In the genomic region with DNA sequence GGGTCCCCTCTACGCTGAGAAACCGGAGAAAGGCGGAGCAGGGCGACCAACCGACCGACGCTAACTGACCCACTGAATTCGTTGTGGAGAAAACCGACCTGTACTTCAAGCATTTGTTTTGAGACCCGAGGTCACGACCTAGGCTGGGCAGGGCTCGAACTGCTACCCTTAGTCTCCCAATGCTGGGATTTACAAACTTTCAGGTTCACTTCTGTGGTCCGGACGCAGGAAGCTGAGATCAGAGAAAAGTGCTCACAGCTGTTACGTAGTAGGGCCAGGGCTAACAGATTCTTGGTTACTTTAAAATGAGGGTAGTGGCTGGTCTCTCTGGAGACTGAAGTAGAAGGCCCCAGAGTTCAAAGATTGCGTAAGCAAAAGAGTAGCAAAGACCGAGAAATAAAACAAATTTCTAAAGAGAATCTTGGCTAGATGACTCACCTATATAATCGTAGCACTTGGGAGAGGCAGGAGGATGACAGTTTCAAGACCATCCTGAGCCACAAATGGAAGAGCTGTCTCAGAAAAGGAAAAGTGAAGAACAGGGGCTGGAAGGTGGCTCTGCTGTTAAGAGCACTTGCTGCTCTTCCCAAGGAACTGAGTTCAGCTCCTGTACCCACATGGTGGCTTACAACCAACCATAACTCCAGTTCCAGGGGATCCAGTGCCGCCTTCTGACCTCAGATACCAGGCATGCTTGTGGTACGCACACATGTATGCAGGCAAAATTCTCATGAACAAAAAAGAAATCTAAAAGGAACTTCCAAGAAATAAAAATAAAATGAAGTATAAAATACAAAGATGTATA, we compare ENCODE assay signal across 8 mouse cellular contexts. TPM values are rescaled to one million over a fixed set of nuclear protein-coding genes. Genes with fewer than 3 reads are reported as not detected.
DNase-seq lines count a peak whose midpoint lies in the region; ATAC-seq and TF ChIP-seq lines count a peak whose summit lies in the region.

No protein-coding gene starts in this region.

- H3K9me3 ChIP-seq in embryonic facial prominence, embryonic 11.5 days (replicated peaks; ENCODE audit: control insufficient read depth, low read length), result no peaks in the 10 kb centered on the region
- no peaks in the 10 kb centered on the region for H3K9me3 ChIP-seq in limb, embryonic 10.5 days (replicated peaks)
- no peaks in the 10 kb centered on the region for H3K9me3 ChIP-seq in neural tube, embryonic 14.5 days (ENCODE audit: control insufficient read depth, low read length)

- no peak for DNase-seq in testis, postnatal 10 days (ENCODE audit: low spot score)
- DNase-seq in embryonic facial prominence, embryonic 11.5 days (ENCODE audit: low spot score), result peak; percentile 23
- DNase-seq in limb, embryonic 10.5 days (ENCODE audit: low spot score), result no peak
- no peak for DNase-seq in left cerebral cortex, adult 8-10 months (ENCODE audit: low spot score in 2 of 2)
- DNase-seq in layer of hippocampus, postnatal 36 days, result no peak
- no peak for DNase-seq in spleen, postnatal 4 days (ENCODE audit: low spot score in 2 of 2)

- no peak for TF ChIP-seq POLR2A in testis, adult 2 months (IDR thresholded peaks at IDR 0.05; ENCODE audit: control insufficient read depth, low read depth, low read length)

- peak overlapping the region; percentile 96 for H3K4me3 ChIP-seq in testis, adult 2 months (ENCODE audit: control insufficient read depth, low read depth, low read length)
- H3K4me3 ChIP-seq in embryonic facial prominence, embryonic 11.5 days (ENCODE audit: low read depth, low read length), result peak overlapping the region; percentile 78
- peak overlapping the region; percentile 87 for H3K4me3 ChIP-seq in limb, embryonic 10.5 days
- H3K4me3 ChIP-seq in neural tube, embryonic 14.5 days (ENCODE audit: low read depth, low read length), result peak overlapping the region; percentile 49

- no peaks in the 10 kb centered on the region for H3K4me1 ChIP-seq in testis, adult 2 months (ENCODE audit: control insufficient read depth, insufficient read depth, low read length)
- no peaks in the 10 kb centered on the region for H3K4me1 ChIP-seq in embryonic facial prominence, embryonic 11.5 days (ENCODE audit: control insufficient read depth, insufficient read depth, low read length)
- peaks cover 16% of the 10 kb centered on the region for H3K4me1 ChIP-seq in limb, embryonic 10.5 days
- H3K4me1 ChIP-seq in neural tube, embryonic 14.5 days (ENCODE audit: control insufficient read depth, insufficient read depth, low read length), result peaks cover 5% of the 10 kb centered on the region; the same call in 1 of the 2 replicates

- peak; percentile 2; the same call in 1 of the 2 replicates for ATAC-seq in embryonic facial prominence, embryonic 11.5 days (replicated peaks; ENCODE audit: insufficient number of reproducible peaks, low FRiP score, low TSS enrichment, low read depth)
- no peak for ATAC-seq in neural tube, embryonic 14.5 days (ENCODE audit: low read depth)

- TF ChIP-seq CTCF in testis, adult 2 months (IDR thresholded peaks at IDR 0.05; ENCODE audit: control insufficient read depth, insufficient read depth, insufficient replicate concordance, low read depth, low read length), result no peak

- H3K4me2 ChIP-seq in embryonic facial prominence, embryonic 11.5 days (ENCODE audit: low read depth, low read length), result peak overlapping the region; percentile 92
- H3K4me2 ChIP-seq in neural tube, embryonic 14.5 days (ENCODE audit: low read depth, low read length), result peak overlapping the region; percentile 96

- H3K9ac ChIP-seq in embryonic facial prominence, embryonic 11.5 days (replicated peaks; ENCODE audit: low read length), result peak overlapping the region; percentile 87
- H3K9ac ChIP-seq in neural tube, embryonic 14.5 days (replicated peaks; ENCODE audit: low read depth, low read length), result peak overlapping the region; percentile 9

- no peaks in the 10 kb centered on the region for H3K36me3 ChIP-seq in testis, adult 2 months (ENCODE audit: control insufficient read depth, insufficient read depth, low read length)
- H3K36me3 ChIP-seq in embryonic facial prominence, embryonic 11.5 days (replicated peaks; ENCODE audit: control insufficient read depth, insufficient read depth, low read depth, low read length), result no peaks in the 10 kb centered on the region
- H3K36me3 ChIP-seq in limb, embryonic 10.5 days, result peaks cover 35% of the 10 kb centered on the region
- H3K36me3 ChIP-seq in neural tube, embryonic 14.5 days (ENCODE audit: control insufficient read depth, insufficient read depth, low read length), result no peaks in the 10 kb centered on the region

- peak overlapping the region; percentile 75 for H3K27ac ChIP-seq in testis, adult 2 months (ENCODE audit: control insufficient read depth, insufficient read depth, low read depth, low read length)
- 0 out of 2 replicates have a peak overlapping the region, but pooled peaks have one; percentile 86 for H3K27ac ChIP-seq in embryonic facial prominence, embryonic 11.5 days (replicated peaks; ENCODE audit: low read depth, low read length)
- H3K27ac ChIP-seq in limb, embryonic 10.5 days, result peak overlapping the region; percentile 93
- H3K27ac ChIP-seq in neural tube, embryonic 14.5 days (ENCODE audit: low read depth, low read length), result no peak overlapping the region

- WGBS in embryonic facial prominence, embryonic 11.5 days, result 14% methylated on average over 20 of the region's 20 CpGs
- WGBS in limb, embryonic 10.5 days, result 15% methylated on average over 20 of the region's 20 CpGs
- 16% methylated on average over 20 of the region's 20 CpGs for WGBS in neural tube, embryonic 14.5 days

- no peaks in the 10 kb centered on the region for H3K27me3 ChIP-seq in testis, adult 2 months (ENCODE audit: control insufficient read depth, insufficient read depth, low read length)
- no peaks in the 10 kb centered on the region for H3K27me3 ChIP-seq in embryonic facial prominence, embryonic 11.5 days (ENCODE audit: control insufficient read depth, insufficient read depth, low read length)
- H3K27me3 ChIP-seq in limb, embryonic 10.5 days (ENCODE audit: low read depth, poor library complexity, severe bottlenecking), result no peaks in the 10 kb centered on the region
- H3K27me3 ChIP-seq in neural tube, embryonic 14.5 days (ENCODE audit: control insufficient read depth, insufficient read depth, low read length), result no peaks in the 10 kb centered on the region

RNA-seq across cellular contexts. Expression of gene Rad51, which starts 0.7 kb away (rescaled TPM):
- polyA plus RNA-seq in testis, adult 2 months (2012; rRNA removed), result 12.2 and 15.1 TPM in 2 replicates
- polyA plus RNA-seq in embryonic facial prominence, embryonic 11.5 days (2014; fragmentation: Nextera tagmentation; extraction: Ambion mirVana), result 79.2 and 82.1 TPM in 2 replicates
- 94.5 and 95.9 TPM in 2 replicates for polyA plus RNA-seq in limb, embryonic 10.5 days (2016; fragmentation: Nextera tagmentation; extraction: Ambion mirVana)
- polyA plus RNA-seq in neural tube, embryonic 14.5 days (2014; fragmentation: Nextera tagmentation; extraction: Ambion mirVana), result 3.7 and 7.5 TPM in 2 replicates
- total RNA-seq in left cerebral cortex, adult 8-10 months (2022), result 1 to 10 TPM in 2 of 4 experiments, under 1 TPM in 2; 0.54 to 4.2 (median 1.2) TPM
- total RNA-seq in layer of hippocampus, postnatal 36 days (2021), result 1 to 10 TPM in 1 of 2 experiments, under 1 TPM in 1; 0.99 to 1.5 TPM

RNA-seq across cellular contexts. Expression of gene Rmdn3, which starts 43.5 kb away (rescaled TPM):
- polyA plus RNA-seq in testis, adult 2 months (2012; rRNA removed), result 9.2 and 10.7 TPM in 2 replicates
- 43.1 and 44.2 TPM in 2 replicates for polyA plus RNA-seq in embryonic facial prominence, embryonic 11.5 days (2014; fragmentation: Nextera tagmentation; extraction: Ambion mirVana)
- 52.1 and 53.8 TPM in 2 replicates for polyA plus RNA-seq in limb, embryonic 10.5 days (2016; fragmentation: Nextera tagmentation; extraction: Ambion mirVana)
- 44.6 and 46.4 TPM in 2 replicates for polyA plus RNA-seq in neural tube, embryonic 14.5 days (2014; fragmentation: Nextera tagmentation; extraction: Ambion mirVana)
- total RNA-seq in left cerebral cortex, adult 8-10 months (2022), result 10 to 100 TPM; 39.4 to 58.8 (median 48.2) TPM
- total RNA-seq in layer of hippocampus, postnatal 36 days (2021), result 10 to 100 TPM; 59.4 to 61.8 TPM

RNA-seq across cellular contexts. Expression of gene Gchfr, which starts 54.2 kb away (rescaled TPM):
- 6.4 and 11.9 TPM in 2 replicates for polyA plus RNA-seq in testis, adult 2 months (2012; rRNA removed)
- polyA plus RNA-seq in embryonic facial prominence, embryonic 11.5 days (2014; fragmentation: Nextera tagmentation; extraction: Ambion mirVana), result 2.9 and 6.4 TPM in 2 replicates
- polyA plus RNA-seq in limb, embryonic 10.5 days (2016; fragmentation: Nextera tagmentation; extraction: Ambion mirVana), result 6.5 and 8.4 TPM in 2 replicates
- polyA plus RNA-seq in neural tube, embryonic 14.5 days (2014; fragmentation: Nextera tagmentation; extraction: Ambion mirVana), result 1.6 and 1.8 TPM in 2 replicates
- not detected for total RNA-seq in left cerebral cortex, adult 8-10 months (2022)
- total RNA-seq in layer of hippocampus, postnatal 36 days (2021), result not detected
